Mouse (Mus musculus): ENCODE results near the gene Pgbd1. TPM values are rescaled to one million over a fixed set of nuclear protein-coding genes. Genes with fewer than 3 reads are reported as not detected.
"Not testable (repeated sequence)": the region's sequence is repeated elsewhere in the genome, so short reads cannot be mapped to it uniquely, and the experiment has no call there.

Gene Pgbd1
- 2.2 and 2.5 TPM in 2 replicates for polyA plus RNA-seq (2012; rRNA removed)

DNA sequence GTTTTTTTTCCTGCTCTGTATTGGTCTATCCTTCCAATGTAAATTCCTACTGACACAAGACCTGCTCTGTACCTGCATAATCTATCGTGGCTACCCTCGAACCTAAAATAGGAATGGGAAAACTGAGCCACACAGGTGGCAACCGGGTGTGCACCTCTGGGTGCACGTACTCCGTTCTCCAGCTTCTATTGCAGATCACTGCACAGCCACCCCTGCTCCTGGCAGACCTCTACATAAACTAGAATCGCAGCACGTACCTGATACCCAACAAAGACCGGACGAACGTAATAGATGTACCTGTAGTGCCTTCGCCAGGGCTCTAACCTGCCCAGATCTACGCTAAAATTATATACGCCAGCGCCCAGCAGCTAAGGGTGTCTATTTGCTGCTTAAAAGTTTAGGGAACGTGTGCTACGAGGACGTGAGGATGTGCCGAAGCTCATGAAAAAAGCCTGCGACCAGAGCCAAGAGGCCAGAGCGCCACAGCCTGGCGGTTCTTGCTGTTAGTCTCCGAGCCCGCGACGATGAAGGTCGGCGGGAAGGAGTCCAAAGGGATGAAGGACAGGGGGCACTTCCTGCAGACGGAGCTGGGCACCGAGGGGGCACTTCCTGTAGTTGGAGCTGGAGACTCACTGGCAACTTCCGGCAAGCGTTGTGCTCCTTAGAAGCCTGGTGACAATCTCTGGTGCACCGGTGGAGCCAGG lies at the start of gene Pgbd1:
Pgbd1 (minus strand) TSS at position 556 of the 704 bp plus-strand sequence.
- DNase-seq (ENCODE audit: low spot score) = peak; percentile 38

DNA sequence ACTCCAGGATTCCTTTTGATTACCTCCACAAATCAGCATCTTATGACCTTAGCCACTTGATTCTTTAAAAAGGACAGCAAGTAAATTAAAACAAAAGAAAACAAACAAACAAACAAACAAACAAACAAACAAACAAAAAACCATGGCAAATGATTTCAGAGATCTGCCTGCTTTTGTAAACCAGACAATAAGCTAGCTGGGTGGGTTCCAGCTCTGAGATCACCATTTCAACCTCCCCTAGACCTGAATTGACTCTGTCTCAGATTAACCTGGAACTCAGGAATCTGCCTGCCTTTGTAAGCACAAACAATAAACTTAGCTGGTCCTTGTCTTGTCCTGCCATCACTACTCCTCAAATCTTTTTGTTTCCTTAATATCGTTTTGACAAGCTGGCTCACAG lies 46.0 kb upstream of the Pgbd1 start:
- no peak for DNase-seq (ENCODE audit: low spot score)

DNA sequence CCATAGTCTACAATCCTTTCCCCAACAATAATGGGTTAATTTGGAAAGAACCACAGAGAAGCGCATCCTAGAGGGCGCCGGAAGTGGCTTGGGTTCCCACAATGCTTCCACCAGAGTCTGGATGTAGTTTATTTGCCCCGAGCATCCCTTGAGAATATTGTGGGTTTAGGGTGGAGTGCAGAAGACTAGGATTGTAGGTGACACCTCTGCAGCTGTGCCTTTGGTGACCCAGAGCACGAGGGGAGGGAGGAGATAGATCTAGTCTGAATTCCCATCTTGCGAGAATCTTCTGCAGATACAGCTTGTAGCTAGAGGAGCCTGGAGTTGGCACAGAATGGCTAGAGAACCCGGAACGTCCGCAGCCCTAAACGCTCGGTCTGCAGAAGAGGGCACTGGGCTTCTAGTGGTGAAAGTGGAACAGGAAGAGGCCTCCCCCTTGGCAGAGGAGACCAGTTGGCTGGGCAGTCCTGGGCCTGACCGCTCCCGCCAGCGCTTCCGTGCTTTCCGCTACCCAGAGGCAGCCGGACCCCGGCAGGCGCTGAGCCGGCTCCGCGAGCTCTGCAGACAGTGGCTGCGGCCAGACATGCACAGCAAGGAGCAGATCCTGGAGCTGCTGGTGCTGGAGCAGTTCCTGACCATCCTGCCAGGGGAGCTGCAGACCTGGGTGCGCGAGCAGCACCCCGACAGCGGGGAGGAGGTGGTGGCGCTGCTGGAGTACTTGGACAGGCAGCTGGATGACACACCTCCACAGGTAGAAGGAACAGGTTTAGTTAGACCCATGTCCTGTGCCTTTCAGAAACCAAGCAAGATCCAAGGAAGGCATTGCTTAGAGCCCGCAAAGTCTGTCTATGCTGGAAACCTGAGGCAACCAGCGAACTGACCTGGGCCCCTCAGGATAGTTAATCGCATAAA lies 38.2 kb upstream of the Pgbd1 start, which contains the start of the genes Zkscan4 and Gm10065:
Zkscan4 (plus strand) TSS at position 149 of the 912 bp plus-strand sequence.
Gm10065 (minus strand) TSS at position 683 of the 912 bp plus-strand sequence.
- peak; percentile 32 for DNase-seq (ENCODE audit: low spot score)

DNA sequence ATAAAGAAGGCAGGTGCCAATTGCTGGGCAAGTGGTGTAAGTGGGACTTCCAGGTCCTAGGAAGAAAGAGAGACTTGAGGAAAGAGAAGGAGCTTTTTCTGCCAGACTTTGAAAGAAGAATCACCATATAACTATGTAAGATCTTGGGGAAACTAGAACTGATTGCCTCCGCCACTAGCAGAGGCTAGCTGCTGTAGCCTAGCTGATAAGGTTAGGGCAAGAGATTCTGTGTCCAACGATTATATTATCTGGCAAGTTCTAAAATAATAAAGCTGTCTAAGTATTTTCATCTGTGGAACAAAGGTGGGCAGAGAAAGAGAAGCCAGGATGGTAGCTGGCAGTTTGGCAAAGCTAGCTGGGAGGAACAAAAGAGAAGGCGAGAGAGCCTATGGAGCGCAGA lies 31.6 kb upstream of the Pgbd1 start:
- DNase-seq (ENCODE audit: low spot score) = no peak

DNA sequence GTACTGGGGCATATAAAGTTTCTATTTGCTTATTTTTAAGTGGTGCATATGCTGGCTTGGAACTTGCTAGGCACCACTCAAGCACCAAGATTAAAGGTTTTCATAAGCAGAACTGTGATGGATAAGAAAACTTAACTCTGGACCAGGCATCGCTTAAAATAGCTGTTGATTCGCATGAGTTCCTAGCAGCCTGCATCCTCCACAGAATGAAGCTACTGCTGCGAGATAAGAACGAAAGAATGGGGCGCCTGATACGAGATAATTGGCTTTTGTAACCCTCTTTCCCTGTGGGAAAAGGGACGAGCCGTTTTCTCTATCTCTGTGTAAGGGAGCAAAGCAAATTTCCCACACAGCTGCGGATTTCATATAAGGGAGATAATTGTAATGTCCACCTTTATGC lies 28.2 kb upstream of the Pgbd1 start:
- DNase-seq (ENCODE audit: low spot score) = no peak

DNA sequence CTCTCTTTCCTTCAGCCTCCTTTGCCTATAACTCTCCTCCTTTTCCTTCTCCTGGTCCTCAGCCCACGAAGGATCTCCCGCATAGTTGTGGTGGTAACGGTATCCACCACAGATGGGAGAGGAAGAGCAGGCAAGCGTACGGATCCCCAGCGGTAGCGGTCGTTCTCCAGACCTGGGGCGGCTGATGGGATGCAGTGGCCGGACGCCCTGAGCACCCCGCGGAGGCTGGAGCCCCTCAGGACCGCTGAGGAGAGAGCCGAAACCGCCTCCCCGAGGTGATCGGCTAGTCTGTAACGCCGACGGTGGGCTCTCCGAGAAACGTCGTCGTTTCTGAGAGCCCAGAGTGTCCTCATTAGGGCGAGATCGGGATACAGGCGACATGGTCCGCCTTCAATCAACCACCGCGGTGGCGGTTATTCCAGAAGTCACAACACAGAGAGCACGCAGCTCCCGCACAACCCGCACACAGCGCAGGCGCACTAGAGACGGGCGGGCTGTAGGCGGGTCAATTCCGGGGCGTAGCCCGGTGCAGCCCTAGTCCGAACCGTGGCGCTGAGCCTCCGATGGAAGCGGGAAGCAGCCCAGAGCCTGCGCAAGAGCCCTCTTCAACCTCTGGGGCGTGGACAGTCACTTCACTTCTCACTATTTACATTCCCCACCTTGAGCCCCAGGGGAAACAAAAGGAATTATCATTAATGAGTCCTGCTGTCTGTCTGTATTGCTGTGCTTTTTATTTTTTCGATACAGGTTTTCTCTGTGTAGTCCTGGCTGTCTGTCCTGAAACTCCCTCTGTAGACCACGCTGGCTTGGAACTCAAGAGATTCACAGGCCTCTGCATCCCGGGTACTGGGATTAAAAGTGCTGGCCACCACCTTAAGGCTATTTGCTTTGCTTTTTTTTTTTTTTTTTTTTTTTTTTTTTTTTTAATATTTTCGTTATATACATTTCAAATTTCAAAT lies 27.5 kb upstream of the Pgbd1 start, which contains the start of gene Nkapl:
Nkapl (minus strand) TSS at position 449 of the 959 bp plus-strand sequence.
- DNase-seq (ENCODE audit: low spot score) = peak; percentile 75

DNA sequence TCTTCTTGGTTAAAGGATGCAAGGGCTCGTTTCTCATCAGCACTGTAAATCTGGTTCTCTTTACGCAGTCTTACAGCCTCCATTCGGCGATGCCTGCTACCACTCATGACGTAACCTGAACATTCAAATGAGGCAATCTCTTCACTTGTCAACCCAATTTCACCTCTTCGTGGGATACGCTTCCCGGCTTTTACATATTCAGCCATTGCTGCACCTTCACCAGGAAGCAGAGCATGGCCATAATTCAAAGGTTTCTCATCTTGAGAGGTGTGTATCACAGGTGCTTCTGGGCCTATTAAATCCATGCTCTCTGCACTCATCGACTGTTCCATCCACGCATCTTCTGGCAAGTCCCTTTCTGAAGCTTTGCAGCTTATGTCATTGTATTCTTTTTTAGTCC lies 26.5 kb upstream of the Pgbd1 start:
- DNase-seq (ENCODE audit: low spot score) = no peak

DNA sequence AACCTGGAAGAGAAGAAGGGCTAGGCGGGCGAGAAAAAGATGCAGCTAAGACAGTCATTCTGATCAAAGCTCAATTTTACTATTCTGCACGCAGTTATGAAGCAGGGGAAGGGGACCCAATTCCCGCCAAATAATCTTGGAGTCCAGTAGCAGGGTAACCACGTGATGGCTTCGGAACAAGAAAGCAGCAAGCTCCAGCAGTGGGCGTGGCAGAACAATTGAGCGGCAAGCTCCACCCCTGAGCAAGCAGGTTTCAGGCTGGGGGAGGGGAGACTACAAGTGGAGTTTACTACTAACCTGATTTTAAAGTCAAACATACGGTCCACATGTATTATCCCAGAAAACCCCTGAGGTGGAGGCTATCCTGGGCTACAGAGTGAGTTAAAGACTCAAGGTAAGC lies 21.7 kb upstream of the Pgbd1 start:
- not testable (repeated sequence) for DNase-seq (ENCODE audit: low spot score)

DNA sequence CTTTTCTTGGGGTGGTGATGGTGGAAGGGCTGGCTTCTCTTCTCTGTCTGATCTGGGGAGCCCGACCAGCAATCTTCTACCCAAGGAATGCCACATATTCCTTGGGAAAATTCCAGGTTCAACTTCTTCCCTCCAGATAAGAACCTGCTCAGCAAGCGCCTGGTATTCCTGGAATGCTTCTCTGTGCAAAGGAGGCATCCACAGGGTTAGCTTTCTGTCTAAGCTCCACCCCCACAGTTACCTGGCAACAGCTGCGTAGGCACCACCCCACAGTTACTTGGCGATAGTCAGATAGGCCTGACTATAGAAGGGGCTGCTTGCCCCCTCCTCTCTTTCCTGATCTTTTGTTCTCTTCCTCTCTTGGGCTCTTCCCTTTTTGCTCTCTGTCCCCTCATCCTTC lies 15.5 kb upstream of the Pgbd1 start:
- DNase-seq (ENCODE audit: low spot score) = no peak

DNA sequence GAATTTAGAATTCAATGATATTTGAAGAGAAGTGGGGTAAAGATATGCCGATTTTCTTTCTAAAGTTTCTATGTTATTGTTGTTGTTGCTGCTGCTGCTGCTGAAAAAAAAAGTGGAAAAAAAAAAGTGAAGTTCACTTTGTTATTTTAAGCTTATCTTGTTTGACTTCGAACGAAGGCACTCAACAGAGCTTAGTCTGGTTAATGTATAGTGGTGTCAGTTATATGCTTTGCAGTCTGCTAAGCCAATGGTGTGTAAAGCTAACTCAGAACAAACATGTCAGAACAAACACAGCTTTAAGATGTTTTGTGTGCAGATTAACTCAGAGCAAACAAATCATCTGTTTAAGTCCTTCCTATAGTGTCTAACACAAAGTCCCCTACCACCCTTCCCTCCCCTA lies 13.3 kb upstream of the Pgbd1 start:
- no peak for DNase-seq (ENCODE audit: low spot score)

DNA sequence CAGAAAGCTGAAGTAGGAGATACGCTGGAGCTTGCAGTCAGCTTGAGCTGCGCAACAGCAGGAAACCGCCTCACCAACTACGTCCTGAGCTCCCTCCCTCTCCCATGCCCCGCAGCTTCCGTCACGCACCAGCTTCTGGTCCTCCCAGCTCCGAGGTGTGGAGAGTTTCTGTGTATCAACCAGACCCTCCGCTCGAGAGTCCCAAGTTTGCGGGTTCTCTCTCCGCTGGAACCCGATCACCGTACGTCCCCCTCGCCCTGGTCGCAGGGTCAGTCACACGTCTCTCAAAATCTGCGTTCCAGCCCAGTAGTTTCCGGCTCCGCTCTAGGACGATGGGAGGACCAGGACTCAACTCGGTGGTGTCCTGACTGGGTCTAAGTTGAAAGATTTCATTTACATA lies 12.6 kb upstream of the Pgbd1 start, which contains the start of gene Zscan26:
Zscan26 (minus strand) TSS at position 282 of the 400 bp plus-strand sequence.
- peak; percentile 76 for DNase-seq (ENCODE audit: low spot score)

DNA sequence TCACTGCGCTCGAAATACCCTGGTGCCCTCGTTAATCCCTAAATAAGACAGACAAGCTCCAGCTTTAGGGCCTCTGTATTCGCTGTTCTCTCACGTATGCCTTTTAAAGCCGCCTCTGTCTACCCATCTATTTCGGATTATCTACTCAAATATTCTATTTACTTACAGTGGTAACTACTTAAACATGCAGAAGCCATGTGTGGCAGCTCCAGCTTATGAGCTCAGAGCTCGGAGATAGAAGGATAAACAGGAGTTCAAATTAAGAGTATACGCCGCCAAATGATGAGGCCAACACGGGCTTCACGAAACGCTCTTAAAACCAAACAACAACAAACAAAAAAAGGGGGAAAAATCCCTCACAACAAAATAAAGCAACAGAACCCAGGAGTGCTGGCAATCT lies 12.2 kb upstream of the Pgbd1 start:
- DNase-seq (ENCODE audit: low spot score) = no peak

DNA sequence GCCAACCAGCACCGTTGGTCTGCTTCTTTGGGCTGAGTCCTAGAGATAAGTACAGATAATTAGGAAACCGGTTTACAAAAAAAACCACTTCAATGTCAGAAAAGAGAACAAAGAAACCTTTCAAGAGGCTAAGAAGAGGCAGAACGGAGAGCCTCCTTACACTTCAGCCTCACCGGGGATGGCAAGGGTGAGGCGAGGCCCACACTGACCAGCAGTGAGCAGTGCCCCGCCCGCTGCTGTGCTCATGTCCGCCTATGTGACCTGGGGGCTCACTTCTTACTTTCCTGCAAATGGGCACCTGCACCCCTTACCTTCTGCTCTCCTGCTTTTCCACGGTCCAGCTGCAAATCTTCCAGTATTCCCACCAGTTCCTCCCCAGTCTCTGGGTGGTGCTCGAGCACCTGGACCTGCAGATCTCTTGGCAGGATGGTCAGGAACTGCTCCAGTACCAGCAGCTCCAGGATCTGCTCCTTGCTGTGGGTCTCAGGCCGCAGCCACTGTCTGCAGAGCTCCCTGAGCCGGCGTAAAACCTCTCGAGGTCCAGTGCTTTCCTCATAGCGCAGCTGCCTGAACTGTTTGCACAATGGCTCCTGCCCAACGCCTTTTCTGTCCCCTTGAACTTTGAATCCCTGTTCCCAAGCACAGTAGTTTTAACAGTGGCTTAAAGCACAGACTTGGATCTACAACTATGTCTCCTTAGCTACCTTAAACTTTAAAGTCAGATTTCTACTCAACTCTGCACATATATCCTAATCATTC lies 7.2 kb upstream of the Pgbd1 start:
- no peak for DNase-seq (ENCODE audit: low spot score)

DNA sequence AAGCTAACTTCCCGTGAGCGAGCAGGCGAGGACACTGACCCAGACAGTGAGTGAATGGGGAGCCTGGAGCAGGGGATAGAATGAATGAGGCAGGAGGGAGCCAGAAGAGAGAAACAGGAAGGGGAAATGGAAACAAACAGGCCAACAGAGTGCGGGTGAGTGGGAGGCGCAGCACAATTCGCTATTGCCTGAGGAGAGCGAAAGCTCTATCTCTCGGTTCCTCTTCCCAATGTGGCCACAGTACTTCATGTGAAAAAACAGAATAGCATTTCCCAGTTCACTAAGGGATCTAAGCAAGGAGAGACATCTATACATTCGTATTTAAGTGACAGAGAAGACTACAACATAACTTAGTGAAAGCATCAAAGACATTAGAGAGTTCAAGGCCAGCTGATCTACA lies 5.9 kb upstream of the Pgbd1 start:
- no peak for DNase-seq (ENCODE audit: low spot score)

DNA sequence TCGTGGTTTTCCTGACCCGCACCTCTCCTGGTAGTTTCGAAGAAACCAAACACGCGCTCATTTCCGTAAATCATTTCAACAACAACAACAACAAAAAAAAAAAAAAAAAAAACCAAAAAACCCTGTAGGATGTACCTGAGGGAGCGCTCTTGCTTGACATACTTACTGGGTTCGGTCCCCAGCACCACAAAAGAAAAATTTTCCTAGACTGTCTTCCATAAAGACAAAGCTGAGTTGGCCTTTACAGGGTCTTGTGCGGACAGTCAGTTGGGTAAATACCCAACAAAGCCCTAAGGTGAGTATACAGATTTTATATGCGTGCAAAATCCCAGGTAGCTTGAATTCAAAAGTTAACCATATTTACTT lies 332 bp upstream of the Pgbd1 start:
- DNase-seq (ENCODE audit: low spot score) = no peak

DNA sequence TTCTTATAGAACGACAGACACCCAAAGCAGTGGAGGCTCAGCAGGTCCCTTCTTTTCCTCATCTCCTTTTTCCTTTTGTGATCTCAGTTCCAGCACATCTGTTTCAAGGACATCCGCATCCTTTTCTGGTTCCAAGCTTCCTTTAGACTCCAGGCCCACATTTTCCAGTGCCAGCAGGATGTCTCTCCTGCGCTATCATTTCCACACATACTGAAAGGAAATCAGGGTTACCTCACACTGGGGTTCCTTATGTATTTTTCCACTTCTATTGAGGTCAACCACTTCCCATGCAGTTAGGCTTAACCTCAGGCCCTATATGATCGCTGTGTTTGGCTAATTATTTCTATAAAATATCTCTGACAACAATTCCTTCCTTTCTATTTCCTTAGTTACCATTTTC lies 5.4 kb downstream of the Pgbd1 start:
- DNase-seq (ENCODE audit: low spot score) = no peak

DNA sequence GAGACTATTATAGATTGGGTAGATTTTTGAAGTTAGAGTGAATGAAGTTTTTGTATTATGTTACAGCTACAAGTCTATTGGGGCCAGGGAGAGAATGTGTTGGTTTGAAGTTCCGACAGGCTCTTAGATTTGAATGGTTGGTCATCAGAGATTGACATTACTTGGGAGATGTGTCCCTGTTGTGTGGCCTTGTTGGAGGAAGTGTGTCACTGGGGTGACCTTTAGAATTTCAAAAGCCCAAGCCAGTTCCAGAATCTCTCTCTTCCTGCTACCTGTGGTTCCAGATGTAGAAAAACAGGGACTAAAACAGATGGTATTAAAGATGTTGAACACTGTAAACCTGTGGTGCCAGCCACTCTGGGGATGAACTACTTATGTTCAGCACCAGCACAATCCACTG lies 13.2 kb downstream of the Pgbd1 start:
- no peak for DNase-seq (ENCODE audit: low spot score)

DNA sequence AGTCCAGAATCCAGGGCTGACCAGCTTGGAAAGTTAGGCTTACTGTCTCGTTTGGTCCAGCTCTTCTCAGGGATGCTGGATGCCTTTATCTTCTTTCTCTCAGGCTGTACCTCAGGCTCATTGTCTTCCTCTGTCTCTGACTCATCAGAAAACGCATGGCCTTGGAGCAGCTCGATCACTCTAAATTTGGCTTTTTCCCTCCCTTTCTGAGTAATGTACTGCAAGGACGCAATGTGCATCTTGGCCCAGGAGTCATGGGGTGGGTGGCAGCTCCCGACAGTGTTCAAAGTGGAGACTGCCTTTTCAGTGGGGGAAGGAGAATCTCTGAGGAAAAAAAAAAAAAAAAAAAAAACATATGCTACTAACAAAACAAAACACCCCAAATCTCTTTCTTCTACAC lies 17.6 kb downstream of the Pgbd1 start:
- no peak for DNase-seq (ENCODE audit: low spot score)

DNA sequence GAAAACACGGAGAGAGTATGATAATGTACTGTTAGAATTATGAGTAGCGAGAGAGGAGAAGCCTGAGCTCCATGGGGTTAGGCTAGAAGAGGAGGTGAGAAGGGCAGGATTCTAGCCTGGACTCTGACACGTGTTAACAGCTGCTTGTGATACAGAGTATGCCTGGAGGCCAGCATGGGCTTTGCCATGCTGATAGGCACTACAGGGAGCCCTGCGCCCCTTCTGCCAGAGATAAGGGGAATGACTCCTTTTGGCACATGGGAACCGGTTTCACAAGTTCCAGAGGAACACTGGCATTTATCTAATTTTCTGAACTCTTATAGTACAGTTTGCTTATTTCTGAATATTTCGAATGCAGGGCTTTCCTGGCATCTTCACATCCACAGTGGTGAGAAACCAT lies 22.0 kb downstream of the Pgbd1 start:
- no peak for DNase-seq (ENCODE audit: low spot score)

DNA sequence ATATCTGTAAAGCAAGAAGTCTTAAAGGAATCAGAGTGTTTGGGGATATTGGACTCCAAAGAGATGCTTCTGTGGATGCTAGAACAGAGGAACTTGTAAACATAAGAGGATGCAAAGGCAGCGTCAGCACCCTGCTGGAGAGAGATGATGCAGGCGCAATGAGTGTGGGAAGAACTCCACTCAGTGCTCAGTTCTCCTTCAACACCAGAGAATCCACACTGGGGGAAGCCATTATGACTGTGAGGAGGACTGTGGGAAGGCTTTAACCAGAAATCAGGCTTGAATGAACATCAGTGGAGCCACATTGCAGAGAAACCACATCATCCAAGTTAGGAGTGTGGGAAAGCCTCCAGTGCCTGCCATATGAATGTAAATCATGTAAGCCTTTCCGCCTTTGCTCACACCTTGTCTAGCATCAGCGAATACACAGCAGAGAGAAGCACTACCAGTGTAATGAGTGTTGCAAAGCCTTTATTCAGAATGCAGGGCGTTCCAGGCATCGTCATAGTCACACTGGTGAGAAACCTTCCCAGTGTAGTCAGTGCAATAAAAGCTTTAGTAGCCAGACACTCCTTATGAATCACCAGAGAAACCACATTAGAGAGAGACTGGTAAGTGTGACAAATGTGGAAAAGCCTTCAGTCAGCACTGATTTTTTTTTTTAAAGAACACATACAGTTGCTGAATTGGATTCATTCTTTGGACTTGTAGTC lies 23.4 kb downstream of the Pgbd1 start:
- no peak for DNase-seq (ENCODE audit: low spot score)

All from urinary bladder, adult 2 months (tissue).